Mouse (Mus musculus) brain, embryonic 18.5 days (tissue): ENCODE results near the gene Dhx38.
A peak's percentile ranks its signal among the peaks of the same experiment; 100 is the strongest.

Experiments
- DNase-seq: peaks from one replicate; pipeline ENCODE4 v3.0.0-alpha.2; 2012; ENCODE audit warnings: low read depth, low spot score

The Dhx38 gene

DNA sequence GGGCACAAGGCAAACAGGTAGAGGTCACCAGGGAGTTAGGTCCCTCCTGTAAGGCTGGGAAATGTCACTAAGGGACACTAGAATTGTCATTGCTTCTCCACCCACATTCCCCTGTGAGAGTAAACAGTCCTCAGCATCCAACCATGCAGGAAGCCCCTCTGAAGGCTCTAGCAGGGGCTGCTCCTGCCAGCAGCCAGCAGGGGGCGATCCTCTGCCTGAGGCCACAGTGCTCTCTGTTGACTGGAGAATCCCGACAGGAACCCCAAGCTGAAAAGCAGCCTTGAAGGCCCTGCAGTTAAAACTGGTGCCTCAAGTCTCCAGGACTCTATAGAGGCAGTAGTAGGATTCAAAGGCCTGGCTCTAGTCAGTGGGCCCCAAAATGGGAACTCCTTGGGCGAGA lies 14.0 kb downstream of the Dhx38 start:
- DNase-seq, result no peak

DNA sequence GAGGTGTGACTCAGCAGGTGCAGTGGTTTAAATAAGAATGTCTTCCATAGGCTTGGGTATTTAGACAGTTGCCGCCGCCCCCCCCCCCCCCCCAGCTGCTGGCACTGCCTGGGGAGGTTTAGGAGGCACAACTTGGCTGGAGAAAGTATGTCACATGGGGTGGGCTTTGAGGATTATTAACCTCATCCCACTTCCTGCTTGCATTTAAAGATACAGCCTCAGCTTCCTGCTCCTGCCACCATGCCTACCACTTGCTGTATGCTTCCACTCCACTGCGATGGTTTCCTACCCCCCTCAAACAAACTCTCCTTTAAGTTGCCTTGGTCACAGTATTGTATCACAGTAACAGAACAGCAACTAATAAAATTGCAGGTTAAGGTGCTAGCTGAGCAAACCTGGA lies 21.6 kb downstream of the Dhx38 start:
- no peak for DNase-seq

DNA sequence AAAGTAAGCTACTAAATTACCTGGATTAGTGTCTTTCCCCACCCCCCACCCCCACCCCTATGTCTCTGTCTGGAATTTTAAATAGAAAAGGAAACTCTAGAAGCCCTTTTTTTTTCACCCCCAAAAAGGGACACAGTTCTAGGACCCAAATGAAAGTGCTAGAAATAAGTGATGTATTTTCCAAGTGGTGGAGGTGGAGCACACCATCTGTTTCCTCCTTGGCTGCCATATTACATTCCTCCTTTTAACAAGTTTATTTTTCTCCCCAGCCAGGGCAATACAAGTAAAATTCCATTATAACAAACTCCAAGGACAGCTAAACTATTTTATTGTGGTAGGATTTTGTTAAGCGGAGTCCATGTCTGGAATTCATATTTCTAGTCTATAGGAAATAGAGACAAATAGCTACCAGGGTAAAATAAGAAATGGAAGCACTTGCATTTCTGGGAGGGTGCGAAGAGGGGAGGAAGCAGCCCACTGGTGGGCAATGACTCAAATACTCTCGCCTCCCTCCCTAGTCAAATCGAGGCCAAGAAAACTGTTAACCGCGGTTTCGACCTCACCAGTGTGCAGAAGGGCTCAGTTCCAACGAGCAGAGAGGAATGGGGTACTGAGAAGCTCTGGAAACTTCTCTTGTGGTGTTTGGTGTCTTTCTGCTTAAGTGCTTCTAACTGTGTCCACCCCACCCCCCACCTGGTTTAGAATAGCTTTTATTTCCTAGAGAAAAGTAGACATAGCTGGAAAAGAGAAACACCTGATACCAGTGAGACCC lies 22.7 kb downstream of the Dhx38 start:
- no peak for DNase-seq

DNA sequence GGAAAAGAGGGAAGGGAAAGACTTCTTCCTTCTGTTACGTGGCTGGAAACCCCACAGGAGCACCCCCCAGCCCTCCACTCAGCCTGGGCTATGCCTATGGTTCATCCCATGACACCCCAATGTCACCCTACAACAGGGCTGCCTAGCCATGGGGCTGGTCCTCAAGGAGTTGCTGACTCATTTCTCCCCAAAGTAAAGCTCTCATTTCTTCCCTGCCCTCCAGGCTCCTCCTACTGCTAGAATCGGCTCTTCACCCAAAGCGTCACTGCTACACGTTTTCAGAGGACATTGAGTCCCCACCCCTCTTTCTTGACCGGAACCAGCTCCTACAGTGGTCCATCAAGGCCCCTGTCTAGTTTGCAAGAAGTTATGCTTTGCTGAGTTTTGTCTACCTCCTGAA lies 23.5 kb downstream of the Dhx38 start:
- no peak for DNase-seq

DNA sequence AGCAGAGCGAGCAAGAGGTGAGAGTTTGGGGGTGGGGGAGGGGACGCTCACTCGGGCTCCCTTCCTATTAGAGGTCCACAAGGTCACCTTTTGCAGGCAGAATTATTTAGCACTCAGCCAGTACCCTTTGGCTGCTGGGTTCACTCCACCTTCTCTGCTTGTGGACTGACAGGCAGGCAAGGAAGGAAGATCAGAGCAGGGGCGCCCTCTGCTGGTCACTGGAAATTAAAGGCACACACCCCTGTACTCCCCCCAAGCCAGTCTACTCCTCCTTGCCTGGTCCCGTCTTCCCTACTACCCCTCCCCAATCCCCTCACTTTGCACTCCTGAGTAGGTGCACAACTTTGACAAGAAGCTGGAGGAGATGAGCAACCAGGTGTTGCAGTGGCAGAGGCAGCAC lies 29.0 kb downstream of the Dhx38 start:
- DNase-seq, result peak; percentile 40

DNA sequence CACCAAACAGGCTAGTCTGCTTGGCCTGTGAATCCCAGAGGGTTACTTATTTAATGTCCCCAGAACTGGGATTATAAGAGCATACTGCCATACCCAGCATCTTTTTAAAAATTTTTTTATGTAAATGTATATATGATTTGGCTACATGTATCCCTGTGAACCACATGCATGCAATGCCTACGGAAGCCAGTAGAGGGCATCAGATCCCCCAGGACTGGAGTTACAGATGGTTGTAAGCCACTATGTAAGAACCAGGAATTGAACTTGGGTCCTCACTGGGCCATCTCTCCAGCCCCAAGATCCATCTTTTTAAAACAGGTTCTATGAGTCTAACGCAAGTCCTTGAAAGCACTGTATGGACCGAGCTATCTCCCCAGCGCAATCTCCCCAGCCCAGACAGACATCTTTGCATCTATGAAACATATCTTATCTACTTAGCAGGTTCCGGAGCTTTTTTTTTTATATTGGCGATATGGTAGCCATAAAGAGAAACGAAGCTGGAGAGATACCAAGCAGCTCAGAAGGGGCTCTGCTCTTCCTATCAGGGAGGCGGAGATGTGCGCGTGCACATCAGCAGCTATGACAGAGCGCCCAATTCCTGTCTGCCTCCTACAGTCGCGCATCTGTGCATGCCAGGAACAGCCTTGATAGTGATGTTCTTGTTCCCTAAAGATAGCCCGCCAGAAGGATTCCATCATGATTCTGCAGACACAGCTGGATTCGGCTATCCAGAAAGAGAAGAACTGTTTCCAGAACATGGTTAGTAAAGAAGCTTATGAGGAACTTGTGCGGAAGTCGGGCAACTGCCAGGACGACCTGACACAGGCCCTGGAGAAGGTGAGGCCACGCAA lies 30.3 kb downstream of the Dhx38 start:
- DNase-seq, result no peak

DNA sequence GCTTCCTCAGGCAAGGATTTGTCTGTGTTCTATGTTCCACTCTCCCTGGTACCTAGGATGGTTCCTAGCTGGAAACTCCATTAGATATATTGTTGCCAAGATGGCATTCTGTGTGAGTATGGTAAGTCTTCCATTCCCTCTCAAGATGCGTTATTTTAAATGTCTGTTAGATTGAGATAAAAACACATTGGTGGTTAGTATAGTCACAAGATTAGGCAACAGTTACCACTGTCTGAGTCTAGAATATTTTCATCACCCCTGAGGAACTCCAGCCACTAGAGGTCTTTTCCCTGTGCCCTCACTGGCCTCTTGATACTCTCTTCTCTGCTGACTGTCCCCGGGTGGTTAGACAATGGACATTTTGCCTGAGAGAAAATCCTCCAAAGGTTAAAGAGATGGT lies 41.7 kb downstream of the Dhx38 start:
- no peak for DNase-seq

DNA sequence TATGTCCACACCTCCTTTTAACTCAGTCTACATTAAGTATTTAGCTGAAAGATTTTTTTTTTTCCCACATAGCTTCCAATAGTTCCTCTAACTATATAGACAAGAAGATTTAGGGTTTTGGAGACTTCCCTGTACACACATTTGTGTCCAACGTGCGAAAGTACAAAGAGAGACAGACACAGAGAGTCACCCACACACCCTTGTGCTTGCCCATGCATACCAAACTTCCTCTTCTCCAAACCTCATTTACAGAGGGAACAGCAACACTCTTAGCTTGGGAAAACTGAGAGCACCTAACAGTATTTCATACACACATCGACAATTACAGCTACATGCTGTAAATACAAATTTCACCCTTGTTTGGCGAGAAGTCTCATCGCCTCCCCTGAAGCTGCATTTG lies 60.1 kb downstream of the Dhx38 start:
- no peak for DNase-seq

DNA sequence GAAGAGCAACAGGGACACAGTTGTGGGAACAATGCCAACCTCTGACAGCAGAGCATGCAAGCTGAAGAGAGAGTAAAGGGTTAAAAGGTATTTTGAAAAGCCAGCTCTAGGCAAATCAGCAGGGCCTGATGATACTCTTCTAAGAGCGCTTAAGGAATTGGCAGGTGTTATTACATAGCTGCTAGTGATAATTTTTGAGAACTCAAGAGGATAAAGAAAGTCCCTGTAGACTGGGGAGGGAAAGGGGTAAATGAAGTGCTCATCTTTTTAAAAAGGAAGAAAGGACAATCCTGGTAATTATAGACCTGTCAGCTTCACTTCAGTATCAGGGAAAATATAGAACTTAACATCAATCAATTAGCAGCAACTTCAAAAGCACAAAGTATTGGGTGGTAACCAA lies 62.1 kb downstream of the Dhx38 start:
- DNase-seq, result no peak

DNA sequence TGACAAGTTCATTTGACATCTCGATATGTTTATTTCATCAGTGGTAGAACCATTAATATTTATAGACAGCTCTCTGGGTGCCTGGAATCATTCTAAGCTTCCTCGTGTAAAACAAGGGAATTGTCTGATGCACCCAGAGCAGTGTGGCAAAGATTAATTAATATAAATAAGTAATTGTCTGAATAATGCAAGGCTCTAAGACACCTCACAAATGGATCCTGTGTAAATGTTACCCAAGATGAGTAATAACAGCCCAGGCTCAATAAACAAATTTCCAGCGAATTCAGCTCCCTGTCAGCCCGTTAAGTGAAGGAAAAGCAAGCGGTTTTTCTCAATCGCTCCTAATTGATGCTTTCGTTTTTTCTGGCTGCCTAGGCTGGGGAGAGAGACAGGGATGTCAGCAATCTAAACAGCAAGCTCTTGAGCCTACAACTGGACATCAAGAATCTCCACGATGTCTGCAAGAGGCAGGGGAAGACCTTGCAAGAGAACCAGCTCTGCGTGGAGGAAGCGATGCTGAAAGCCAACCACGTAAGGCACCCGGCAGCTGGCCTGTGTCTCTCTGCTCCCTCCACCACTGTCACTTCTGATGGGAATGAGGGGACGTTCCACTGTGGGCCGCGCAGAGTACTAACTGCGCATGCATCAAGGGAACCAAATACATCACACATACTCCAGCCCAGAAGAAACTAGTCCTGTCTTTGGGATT lies 66.5 kb downstream of the Dhx38 start:
- DNase-seq, result no peak
